Mouse (Mus musculus): ENCODE measurements around the gene Trim58.

Trim58 gene

GRCm38 (mm10) chr11:58655151-58655550 is 14.9 kb downstream of the Trim58 start:
- no peak for DNase-seq

- DNase-seq: no peak
Observed at GRCm38 (mm10) chr11:58658596-58658995, 18.3 kb downstream of the Trim58 start, which contains the start of gene Olfr322. Gene Olfr322 (plus strand): TSS chr11:58658782.

- no peak for DNase-seq
Observed at GRCm38 (mm10) chr11:58669252-58669651, 29.0 kb downstream of the Trim58 start.

GRCm38 (mm10) chr11:58671825-58672224 is 31.6 kb downstream of the Trim58 start:
- DNase-seq: no peak

- no peak for DNase-seq
Observed at GRCm38 (mm10) chr11:58680799-58681198, 40.5 kb downstream of the Trim58 start, which contains the start of gene Olfr320. Gene Olfr320 (plus strand): TSS chr11:58681099.

GRCm38 (mm10) chr11:58698862-58699261 is 58.6 kb downstream of the Trim58 start, which contains the start of gene Olfr319:
Gene Olfr319 (plus strand): TSS chr11:58699162.
- no peak for DNase-seq
